Mouse (Mus musculus): Measurements from ENCODE around the gene Unkl. TPM values are rescaled to one million over a fixed set of nuclear protein-coding genes. Genes with fewer than 3 reads are reported as not detected.
A peak's percentile ranks its signal among the peaks of the same experiment; 100 is the strongest.

Gene Unkl
- polyA plus RNA-seq, 1 experiment from 2014 or later = 16.0 TPM

DNA sequence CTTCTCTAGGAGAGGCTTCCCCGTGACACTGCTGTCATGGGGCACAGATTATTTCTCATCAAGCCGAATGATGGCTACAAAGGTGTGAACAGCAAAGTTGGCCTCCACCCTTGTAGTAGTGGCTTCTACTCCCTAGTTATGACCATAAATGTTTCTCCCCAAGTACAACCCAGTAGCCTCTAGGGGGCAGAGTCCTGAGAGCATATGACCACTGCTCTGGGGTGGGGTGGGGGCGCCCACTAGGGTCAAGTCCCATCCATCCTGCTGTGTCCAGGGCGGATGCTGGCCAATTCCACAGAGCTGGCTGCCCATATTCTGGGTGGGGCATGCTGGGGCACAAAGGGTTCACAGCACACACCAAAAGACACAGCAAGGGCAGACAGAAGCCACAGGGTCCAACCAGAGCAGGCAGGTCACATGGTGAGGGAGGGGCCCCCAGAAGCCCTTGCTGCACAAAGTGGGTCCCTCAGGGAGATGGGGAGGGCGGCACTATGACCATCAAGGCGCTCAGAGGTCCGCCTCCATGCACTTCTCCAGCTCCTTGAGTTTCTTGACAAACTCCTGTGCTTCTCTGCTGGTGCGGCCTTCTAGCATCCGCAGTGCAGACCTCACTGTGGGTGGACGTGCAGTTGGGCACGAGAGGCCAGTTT is 55.1 kb downstream of the Unkl start:
- Histone ChIP-seq H3K36me3 (ENCODE audit: control insufficient read depth, insufficient read depth, low read length) (peaks cover 18% of the 10 kb centered on the region), H3K27me3 (replicated peaks; ENCODE audit: control insufficient read depth, insufficient read depth, low read length) (no peaks in the 10 kb centered on the region), H3K9me3 (ENCODE audit: control insufficient read depth, low read length) (no peaks in the 10 kb centered on the region), H3K9ac (ENCODE audit: low read depth, low read length) (no peak overlapping the region), H3K27ac (ENCODE audit: low read depth, low read length) (no peak overlapping the region), H3K4me3 (ENCODE audit: low read length) (no peak overlapping the region), H3K4me2 (ENCODE audit: low read length) (no peak overlapping the region), H3K4me1 (ENCODE audit: control insufficient read depth, insufficient read depth, low read depth, low read length) (peaks cover 17% of the 10 kb centered on the region)
- WGBS = 87% methylated on average over 11 of the region's 11 CpGs
- no peak for ATAC-seq

GRCm38 (mm10) chr17:25244239-25244638 is 56.0 kb downstream of the Unkl start:
- H3K27me3 ChIP-seq (replicated peaks; ENCODE audit: control insufficient read depth, insufficient read depth, low read length) = no peaks in the 10 kb centered on the region
- no peak overlapping the region for H3K27ac ChIP-seq (ENCODE audit: low read depth, low read length)
- 88% methylated on average over 16 of the region's 16 CpGs for WGBS
- H3K4me3 ChIP-seq (ENCODE audit: low read length) = no peak overlapping the region
- no peak for ATAC-seq
- peaks cover 18% of the 10 kb centered on the region for H3K36me3 ChIP-seq (ENCODE audit: control insufficient read depth, insufficient read depth, low read length)
- H3K9ac ChIP-seq (ENCODE audit: low read depth, low read length) = no peak overlapping the region
- peaks cover 13% of the 10 kb centered on the region for H3K4me1 ChIP-seq (ENCODE audit: control insufficient read depth, insufficient read depth, low read depth, low read length)
- H3K9me3 ChIP-seq (ENCODE audit: control insufficient read depth, low read length) = no peaks in the 10 kb centered on the region
- H3K4me2 ChIP-seq (ENCODE audit: low read length) = no peak overlapping the region

DNA sequence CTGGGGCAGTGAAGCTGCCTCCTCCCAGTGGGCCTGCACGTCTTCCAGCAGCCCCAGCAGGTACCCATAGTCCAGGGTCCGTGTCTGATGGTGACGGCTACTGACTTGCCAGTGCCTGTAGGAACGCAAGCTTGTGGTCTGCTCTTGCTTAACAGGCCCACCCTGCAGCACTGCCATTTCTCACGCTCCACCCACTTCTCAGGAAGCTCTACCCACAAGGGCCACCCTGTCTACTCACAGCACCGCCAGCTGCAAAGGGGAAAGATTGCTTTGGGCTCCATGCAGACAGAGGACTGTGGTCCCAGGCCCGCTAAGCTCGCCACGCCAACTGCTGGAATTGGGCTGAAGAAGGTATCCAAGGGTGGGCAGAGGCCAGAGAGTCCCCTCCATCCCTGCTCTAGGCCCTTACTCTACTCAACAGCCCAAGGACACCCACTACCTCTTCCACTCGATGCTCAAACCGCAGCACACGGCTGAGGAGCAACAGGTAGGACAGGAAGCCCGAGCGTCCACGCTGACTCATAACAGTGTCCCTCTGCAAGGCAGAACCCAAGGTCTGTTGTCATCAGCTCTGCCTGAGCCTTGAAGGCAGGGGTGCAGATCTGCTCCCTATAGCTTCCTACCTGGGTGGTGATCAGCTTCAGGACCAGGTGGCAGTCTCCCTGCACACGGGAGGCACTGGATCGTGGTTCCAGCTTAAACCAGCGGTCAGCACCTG is 60.0 kb downstream of the Unkl start:
- Histone ChIP-seq H3K9me3 (ENCODE audit: control insufficient read depth, low read length) (no peaks in the 10 kb centered on the region), H3K36me3 (ENCODE audit: control insufficient read depth, insufficient read depth, low read length) (peaks cover 6% of the 10 kb centered on the region)
- no peak for ATAC-seq

DNA sequence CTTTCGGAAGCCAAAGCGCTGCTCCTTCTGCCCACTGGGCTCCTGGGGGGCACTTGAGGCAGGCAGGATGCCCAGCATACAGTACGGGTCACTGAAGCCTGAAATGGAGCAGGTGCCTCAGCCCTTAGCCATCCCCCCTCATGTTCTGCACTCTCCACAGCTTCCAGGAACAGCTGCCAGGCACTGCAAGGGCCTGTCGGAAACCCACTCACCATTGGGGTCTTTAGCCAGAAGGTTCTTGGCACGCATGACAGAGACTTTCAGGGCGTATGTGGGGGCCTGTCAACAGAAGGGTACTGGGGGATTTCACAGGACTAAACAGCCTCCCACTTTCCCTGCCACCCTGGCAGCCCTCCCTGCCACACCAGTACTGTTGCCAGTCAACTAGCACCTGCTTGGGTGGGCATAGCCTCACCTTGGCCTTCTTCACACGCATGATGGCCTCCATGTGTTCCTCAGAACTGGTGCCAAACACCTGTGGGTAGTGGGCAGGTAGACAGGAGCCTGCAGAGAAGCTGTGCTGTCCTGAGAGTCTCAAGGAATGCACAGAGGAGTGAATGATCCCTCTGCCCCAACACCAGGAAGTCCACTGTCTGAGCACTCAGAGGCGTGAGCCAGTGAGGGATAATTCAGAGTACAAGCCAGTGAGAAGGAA is 62.1 kb downstream of the Unkl start:
- peaks cover 1% of the 10 kb centered on the region; the same call in 1 of the 2 replicates for H3K36me3 ChIP-seq (ENCODE audit: control insufficient read depth, insufficient read depth, low read length)
- H3K9me3 ChIP-seq (ENCODE audit: control insufficient read depth, low read length) = no peaks in the 10 kb centered on the region
- H3K4me1 ChIP-seq (ENCODE audit: control insufficient read depth, insufficient read depth, low read depth, low read length) = peaks cover 26% of the 10 kb centered on the region
- no peak overlapping the region for H3K27ac ChIP-seq (ENCODE audit: low read depth, low read length)
- H3K9ac ChIP-seq (ENCODE audit: low read depth, low read length) = no peak overlapping the region
- peaks cover 3% of the 10 kb centered on the region; the same call in 1 of the 2 replicates for H3K27me3 ChIP-seq (replicated peaks; ENCODE audit: control insufficient read depth, insufficient read depth, low read length)
- WGBS = 67% methylated on average over 8 of the region's 8 CpGs
- H3K4me2 ChIP-seq (ENCODE audit: low read length) = no peak overlapping the region
- no peak overlapping the region for H3K4me3 ChIP-seq (ENCODE audit: low read length)
- no peak for ATAC-seq

More for the DNA sequence above, 60.0 kb downstream of the Unkl start:
- Histone ChIP-seq H3K4me1 (ENCODE audit: control insufficient read depth, insufficient read depth, low read depth, low read length) (peaks cover 10% of the 10 kb centered on the region), H3K27ac (ENCODE audit: low read depth, low read length) (no peak overlapping the region), H3K4me2 (ENCODE audit: low read length) (no peak overlapping the region), H3K27me3 (replicated peaks; ENCODE audit: control insufficient read depth, insufficient read depth, low read length) (no peaks in the 10 kb centered on the region), H3K4me3 (ENCODE audit: low read length) (no peak overlapping the region), H3K9ac (ENCODE audit: low read depth, low read length) (no peak overlapping the region)
- WGBS = 81% methylated on average over 18 of the region's 18 CpGs

DNA sequence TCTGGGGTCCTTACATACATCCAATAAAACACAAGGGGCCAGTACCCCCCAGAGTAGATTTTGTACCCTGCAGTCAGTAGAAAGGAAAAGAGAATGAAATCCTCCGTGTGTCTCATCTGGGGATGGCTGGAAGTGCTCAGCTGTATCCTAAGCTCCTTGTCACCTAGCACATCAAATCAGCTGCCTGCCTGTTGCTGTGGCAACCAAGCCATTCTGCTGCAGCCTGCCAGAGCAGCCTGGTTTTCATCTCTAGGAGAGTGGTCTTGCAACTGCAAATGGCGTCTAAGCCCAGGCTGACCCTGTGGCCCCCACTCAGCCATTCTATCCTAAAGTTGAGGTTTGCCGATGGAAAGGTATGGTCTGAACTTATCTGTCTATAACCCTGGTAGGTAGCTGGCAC is 64.4 kb downstream of the Unkl start:
- Histone ChIP-seq H3K9ac (ENCODE audit: low read depth, low read length) (peak overlapping the region; percentile 48), H3K4me1 (ENCODE audit: control insufficient read depth, insufficient read depth, low read depth, low read length) (peaks cover 35% of the 10 kb centered on the region), H3K36me3 (ENCODE audit: control insufficient read depth, insufficient read depth, low read length) (no peaks in the 10 kb centered on the region), H3K4me3 (ENCODE audit: low read length) (no peak overlapping the region), H3K27ac (ENCODE audit: low read depth, low read length) (peak overlapping the region; percentile 63), H3K9me3 (ENCODE audit: control insufficient read depth, low read length) (no peaks in the 10 kb centered on the region), H3K4me2 (ENCODE audit: low read length) (no peak overlapping the region; the same call in 1 of the 2 replicates), H3K27me3 (replicated peaks; ENCODE audit: control insufficient read depth, insufficient read depth, low read length) (peaks cover 11% of the 10 kb centered on the region)
- WGBS = 15% methylated on average over 3 of the region's 3 CpGs
- peak; percentile 70 for ATAC-seq

DNA sequence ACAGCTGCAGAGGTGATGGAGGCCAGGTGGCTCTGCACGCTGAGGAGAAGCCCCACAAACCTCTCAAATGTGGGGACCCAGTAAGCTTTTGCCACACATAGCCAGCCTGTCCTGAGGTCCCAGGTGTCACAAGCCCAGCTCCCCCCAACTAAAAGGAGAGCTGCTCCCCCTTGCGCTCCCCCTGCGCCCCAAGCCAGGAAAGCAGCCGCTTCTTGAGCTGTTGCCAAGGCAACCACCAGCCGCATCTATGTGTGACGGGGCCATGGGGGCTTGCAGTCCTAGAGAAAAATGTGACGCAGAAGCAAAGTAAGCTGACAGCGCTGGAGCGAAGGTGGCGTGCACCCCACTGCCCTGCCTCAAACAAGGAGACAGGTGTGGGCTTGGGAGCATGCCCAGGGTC is 65.6 kb downstream of the Unkl start:
- Histone ChIP-seq H3K4me1 (ENCODE audit: control insufficient read depth, insufficient read depth, low read depth, low read length) (peaks cover 35% of the 10 kb centered on the region), H3K36me3 (ENCODE audit: control insufficient read depth, insufficient read depth, low read length) (no peaks in the 10 kb centered on the region), H3K4me3 (ENCODE audit: low read length) (no peak overlapping the region), H3K27ac (ENCODE audit: low read depth, low read length) (peak overlapping the region; percentile 63), H3K9ac (ENCODE audit: low read depth, low read length) (peak overlapping the region; percentile 47), H3K27me3 (replicated peaks; ENCODE audit: control insufficient read depth, insufficient read depth, low read length) (peaks cover 11% of the 10 kb centered on the region), H3K9me3 (ENCODE audit: control insufficient read depth, low read length) (no peaks in the 10 kb centered on the region), H3K4me2 (ENCODE audit: low read length) (peak overlapping the region; percentile 45)
- 12% methylated on average over 10 of the region's 10 CpGs for WGBS
- peak; percentile 37 for ATAC-seq

DNA sequence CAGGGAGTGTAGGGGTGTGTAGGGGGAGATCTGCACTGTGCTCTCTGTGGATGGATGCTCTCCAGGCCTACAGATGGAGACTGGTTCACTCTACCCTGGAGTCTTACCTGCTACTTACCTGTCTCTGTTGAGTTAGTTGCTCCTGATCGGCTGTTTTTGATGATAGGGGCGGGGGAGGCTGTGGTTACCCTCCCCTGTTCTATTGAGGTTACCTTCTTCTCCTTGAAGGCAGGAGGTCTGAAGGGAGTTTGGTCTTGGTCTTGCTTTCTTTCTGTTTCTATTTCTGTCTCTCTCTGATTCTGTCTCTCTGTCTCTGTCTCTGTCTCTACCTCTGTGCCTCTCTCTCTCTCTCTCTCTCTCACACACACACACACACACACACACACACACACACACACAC is 66.9 kb downstream of the Unkl start:
- Histone ChIP-seq H3K4me3 (ENCODE audit: low read length) (no peak overlapping the region), H3K27ac (ENCODE audit: low read depth, low read length) (no peak overlapping the region), H3K9ac (ENCODE audit: low read depth, low read length) (no peak overlapping the region), H3K4me1 (ENCODE audit: control insufficient read depth, insufficient read depth, low read depth, low read length) (peaks cover 35% of the 10 kb centered on the region), H3K9me3 (ENCODE audit: control insufficient read depth, low read length) (no peaks in the 10 kb centered on the region), H3K36me3 (ENCODE audit: control insufficient read depth, insufficient read depth, low read length) (no peaks in the 10 kb centered on the region; the same call in 1 of the 2 replicates), H3K27me3 (replicated peaks; ENCODE audit: control insufficient read depth, insufficient read depth, low read length) (peaks cover 11% of the 10 kb centered on the region), H3K4me2 (ENCODE audit: low read length) (peak overlapping the region; percentile 61)
- WGBS = 76% methylated on average over 2 of the region's 2 CpGs
- no peak for ATAC-seq

- ATAC-seq = peak; percentile 15; the same call in 1 of the 2 replicates
- Histone ChIP-seq H3K4me3 (ENCODE audit: low read length) (peak within 1 kb of the TSS; percentile 39), H3K27ac (ENCODE audit: low read depth, low read length) (no peak within 1 kb of the TSS), H3K9ac (ENCODE audit: low read depth, low read length) (peak within 1 kb of the TSS; percentile 53), H3K9me3 (ENCODE audit: control insufficient read depth, low read length) (no peaks in the 10 kb centered on the region), H3K27me3 (replicated peaks; ENCODE audit: control insufficient read depth, insufficient read depth, low read length) (peaks cover 11% of the 10 kb centered on the region), H3K36me3 (ENCODE audit: control insufficient read depth, insufficient read depth, low read length) (no peaks in the 10 kb centered on the region; the same call in 1 of the 2 replicates), H3K4me1 (ENCODE audit: control insufficient read depth, insufficient read depth, low read depth, low read length) (peaks cover 35% of the 10 kb centered on the region), H3K4me2 (ENCODE audit: low read length) (peak within 1 kb of the TSS; percentile 61)
- WGBS = 5% methylated on average over 24 of the region's 35 CpGs
Measured at GRCm38 (mm10) chr17:25256140-25256754, 68.0 kb downstream of the Unkl start, which contains the start of gene Baiap3. Gene Baiap3 (minus strand): TSS chr17:25256364.
